ENCODE assay signal across 15 mouse cellular contexts in the genomic region with DNA sequence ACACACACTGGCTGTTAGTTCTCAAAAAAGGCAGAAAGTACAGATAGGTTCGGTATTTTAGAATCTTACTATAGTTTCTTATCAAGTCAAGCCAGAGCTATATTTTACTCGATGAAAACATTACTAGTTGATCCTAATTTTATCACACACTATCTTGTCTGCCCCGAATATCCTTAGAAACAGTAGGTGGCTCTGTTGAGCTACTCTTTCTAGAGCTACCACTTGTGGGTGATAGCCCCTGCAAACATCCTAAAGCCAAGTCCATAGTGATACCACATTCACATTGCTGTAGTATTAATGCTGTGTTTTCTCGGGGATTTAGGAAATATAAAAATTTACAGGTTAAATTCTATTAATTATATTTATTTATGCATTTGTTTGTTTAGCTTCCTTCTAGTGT.
DNase-seq lines count a peak whose midpoint lies in the region; ATAC-seq and TF ChIP-seq lines count a peak whose summit lies in the region.
"Had no signal": no experiment of that assay in that cellular context is flagged by ENCODE, and none has a peak within 500 bp of the region (broad histone marks: within the 10 kb centered on the region; RNA-seq: fewer than 3 reads in every experiment).

No protein-coding gene starts in this region.

- no peaks in the 10 kb centered on the region for H3K36me3 ChIP-seq in lung, postnatal 0 days (ENCODE audit: insufficient read depth, low read length)
- H3K36me3 ChIP-seq: forebrain, embryonic 10.5 days; liver, embryonic 12.5 days had no signal

- no peak for DNase-seq in frontal cortex, postnatal 25 days (ENCODE audit: low spot score in 2 of 2)
- DNase-seq in lung, postnatal 0 days (ENCODE audit: low spot score), result no peak
- DNase-seq in lung, postnatal 25 days (ENCODE audit: low spot score), result no peak
- peak; percentile 6 for DNase-seq in NIH3T3 (ENCODE audit: low read depth)
- peak; percentile 30 for DNase-seq in retina, embryonic 14.5 days (ENCODE audit: low spot score)
- DNase-seq in spleen, postnatal 10 days (ENCODE audit: low spot score in 2 of 2), result no peak
- DNase-seq: adrenal gland, postnatal 14 days; cerebellum, postnatal 36 days; gastrocnemius, postnatal 36 days; heart, postnatal 10 days; kidney, adult 8-10 months; thymus, postnatal 4 days had no signal

- H3K9ac ChIP-seq in lung, postnatal 0 days (replicated peaks; ENCODE audit: low read depth), result no peak overlapping the region
- H3K9ac ChIP-seq: liver, embryonic 12.5 days had no signal

- no peak for TF ChIP-seq EP300 in lung, postnatal 0 days (IDR thresholded peaks at IDR 0.05)

- no peak overlapping the region for H3K4me2 ChIP-seq in lung, postnatal 0 days (replicated peaks; ENCODE audit: low read depth, low read length)
- H3K4me2 ChIP-seq: liver, embryonic 12.5 days had no signal

- ATAC-seq in frontal cortex, adult (ENCODE audit: low TSS enrichment), result peak; percentile 62; the same call in 1 of the 2 replicates
- no peak for ATAC-seq in lung, postnatal 0 days
- ATAC-seq: liver, embryonic 12.5 days had no signal

- no peaks in the 10 kb centered on the region for H3K27me3 ChIP-seq in lung, postnatal 0 days (replicated peaks; ENCODE audit: insufficient read depth, low read length)
- H3K27me3 ChIP-seq: liver, embryonic 12.5 days had no signal

- no peaks in the 10 kb centered on the region for H3K9me3 ChIP-seq in lung, postnatal 0 days (ENCODE audit: low read length)
- H3K9me3 ChIP-seq: forebrain, embryonic 10.5 days; liver, embryonic 12.5 days had no signal

- H3K27ac ChIP-seq in lung, postnatal 0 days (ENCODE audit: low read length), result no peak overlapping the region
- H3K27ac ChIP-seq: forebrain, embryonic 10.5 days; liver, embryonic 12.5 days had no signal

- no peaks in the 10 kb centered on the region for H3K4me1 ChIP-seq in lung, postnatal 0 days (ENCODE audit: insufficient read depth, low read depth, low read length)
- H3K4me1 ChIP-seq: forebrain, embryonic 10.5 days; liver, embryonic 12.5 days had no signal

- WGBS in lung, postnatal 0 days, result 53% methylated on average over 4 of the region's 4 CpGs

- no peak overlapping the region for H3K4me3 ChIP-seq in lung, postnatal 0 days (ENCODE audit: low read depth, low read length)
- H3K4me3 ChIP-seq: forebrain, embryonic 10.5 days; liver, embryonic 12.5 days had no signal

- peak; percentile 14; the same call in 1 of the 2 replicates for TF ChIP-seq CTCF in lung, postnatal 0 days (IDR thresholded peaks at IDR 0.05)

Comparison
In these comparisons a context has a peak if more than half of its experiments do, and no peak if none do; other contexts are left out.
1. DNase-seq: peak in NIH3T3 (single experiment) and retina, embryonic 14.5 days (single experiment); none in frontal cortex, postnatal 25 days (0 of 2), lung, postnatal 0 days (single experiment), lung, postnatal 25 days (single experiment) and spleen, postnatal 10 days (0 of 2).